Mouse (Mus musculus) heart, embryonic 12.5 days (tissue): ENCODE results near the gene Stard3. TPM values are rescaled to one million over a fixed set of nuclear protein-coding genes. Genes with fewer than 3 reads are reported as not detected.

Experiments used
- ATAC-seq: fragments of 200-750 bp; cut with Nextera tagmentation; 2 replicates; pipeline ENCODE4 v1.8.0; 2017; ENCODE audit warnings: moderate TSS enrichment, moderate library complexity; ENCODE audit not compliant: insufficient number of reproducible peaks, low FRiP score
- H3K27ac ChIP-seq: fragments of 300-500 bp; sonication (generic); 2 replicates; pipeline ENCODE4 v1.5.1; 2016; ENCODE audit warnings: mild to moderate bottlenecking, moderate library complexity; ENCODE audit not compliant: poor library complexity, severe bottlenecking
- H3K27me3 ChIP-seq: fragments of 300-500 bp; sonication (generic); replicated peaks from 2 replicates; pipeline ENCODE4 v1.6.1; 2016; ENCODE audit warnings: mild to moderate bottlenecking, moderate library complexity
- H3K36me3 ChIP-seq: fragments of 300-500 bp; sonication (generic); 2 replicates; pipeline ENCODE4 v1.6.1; 2016; ENCODE audit warnings: mild to moderate bottlenecking, moderate library complexity
- H3K4me1 ChIP-seq: fragments of 300-500 bp; sonication (generic); replicated peaks from 2 replicates; pipeline ENCODE4 v1.6.1; 2016; ENCODE audit warnings: mild to moderate bottlenecking
- H3K4me2 ChIP-seq: fragments of 300-500 bp; sonication (generic); 2 replicates; pipeline ENCODE4 v1.6.1; 2016; ENCODE audit warnings: mild to moderate bottlenecking, moderate library complexity
- H3K4me3 ChIP-seq: fragments of 300-500 bp; sonication (generic); 2 replicates; pipeline ENCODE4 v1.5.1; 2016; ENCODE audit warnings: mild to moderate bottlenecking
- H3K9ac ChIP-seq: fragments of 300-500 bp; sonication (generic); 2 replicates; pipeline ENCODE4 v1.6.1; 2016; ENCODE audit warnings: mild to moderate bottlenecking, moderate library complexity
- H3K9me3 ChIP-seq: fragments of 300-500 bp; sonication (generic); replicated peaks from 2 replicates; pipeline ENCODE4 v1.6.1; 2016; ENCODE audit warnings: mild to moderate bottlenecking, moderate library complexity
- WGBS: fragments of 180-500 bp; shearing (Covaris S2); methylation state at CpG from one replicate; pipeline ENCODE4 v1.1.7; 2016; 5-methylcytosine and 5-hydroxymethylcytosine counted together
- polyA plus RNA-seq: library from polyadenylated mRNA; unstranded; fragments of >200 nt; fragmentation: Nextera tagmentation; extraction: Ambion mirVana; gene quantifications from 2 replicates; pipeline ENCODE4 v1.2.1, GENCODE M21; 2016

Stard3 gene
- polyA plus RNA-seq, 1 experiment from 2014 or later = 45.2 TPM

- Histone ChIP-seq H3K4me3 (peak overlapping the region; percentile 58), H3K36me3 (no peaks in the 10 kb centered on the region), H3K9ac (peak overlapping the region; percentile 68), H3K9me3 (no peaks in the 10 kb centered on the region), H3K4me2 (peak overlapping the region; percentile 92), H3K27ac (no peak overlapping the region), H3K27me3 (peaks cover 85% of the 10 kb centered on the region), H3K4me1 (peaks cover 24% of the 10 kb centered on the region)
- WGBS = under 1% methylated on average over 19 of the region's 19 CpGs
- ATAC-seq = no peak
These were observed 19.1 kb upstream of the Stard3 start for GRCm38 (mm10) chr11:98339071-98339501.

GRCm38 (mm10) chr11:98339679-98340287, 18.4 kb upstream of the Stard3 start:
- H3K4me1 ChIP-seq = peaks cover 17% of the 10 kb centered on the region; the same call in 1 of the 2 replicates
- peak overlapping the region; percentile 58 for H3K4me3 ChIP-seq
- H3K27me3 ChIP-seq = peaks cover 82% of the 10 kb centered on the region
- no peak for ATAC-seq
- peak overlapping the region; percentile 92 for H3K4me2 ChIP-seq
- no peaks in the 10 kb centered on the region for H3K36me3 ChIP-seq
- WGBS = 12% methylated on average over 11 of the region's 11 CpGs
- H3K27ac ChIP-seq = no peak overlapping the region
- H3K9ac ChIP-seq = no peak overlapping the region
- no peaks in the 10 kb centered on the region for H3K9me3 ChIP-seq

GRCm38 (mm10) chr11:98340597-98340996, 17.6 kb upstream of the Stard3 start:
- Histone ChIP-seq H3K4me3 (no peak overlapping the region), H3K36me3 (no peaks in the 10 kb centered on the region), H3K27ac (no peak overlapping the region), H3K9ac (no peak overlapping the region), H3K4me2 (no peak overlapping the region), H3K9me3 (no peaks in the 10 kb centered on the region), H3K27me3 (peaks cover 73% of the 10 kb centered on the region), H3K4me1 (peaks cover 14% of the 10 kb centered on the region; the same call in 1 of the 2 replicates)
- 11% methylated on average over 4 of the region's 4 CpGs for WGBS
- no peak for ATAC-seq

GRCm38 (mm10) chr11:98341174-98341573, 17.0 kb upstream of the Stard3 start:
- Histone ChIP-seq H3K36me3 (no peaks in the 10 kb centered on the region), H3K27me3 (peaks cover 70% of the 10 kb centered on the region), H3K4me1 (peaks cover 17% of the 10 kb centered on the region; the same call in 1 of the 2 replicates), H3K4me3 (no peak overlapping the region), H3K27ac (no peak overlapping the region), H3K4me2 (no peak overlapping the region), H3K9ac (no peak overlapping the region), H3K9me3 (no peaks in the 10 kb centered on the region)
- WGBS = 59% methylated on average over 4 of the region's 4 CpGs
- ATAC-seq = no peak

GRCm38 (mm10) chr11:98342000-98342945, 15.9 kb upstream of the Stard3 start:
- peak overlapping the region; percentile 65 for H3K9ac ChIP-seq
- H3K4me3 ChIP-seq = peak overlapping the region; percentile 42
- H3K9me3 ChIP-seq = no peaks in the 10 kb centered on the region
- WGBS = 2% methylated on average over 29 of the region's 29 CpGs
- peaks cover 26% of the 10 kb centered on the region for H3K4me1 ChIP-seq
- peak; percentile 57 for ATAC-seq
- H3K27ac ChIP-seq = no peak overlapping the region
- peak overlapping the region; percentile 84 for H3K4me2 ChIP-seq
- H3K27me3 ChIP-seq = peaks cover 69% of the 10 kb centered on the region
- no peaks in the 10 kb centered on the region for H3K36me3 ChIP-seq

GRCm38 (mm10) chr11:98345253-98345652, 12.9 kb upstream of the Stard3 start:
- Histone ChIP-seq H3K27me3 (peaks cover 69% of the 10 kb centered on the region), H3K4me1 (peaks cover 34% of the 10 kb centered on the region), H3K9me3 (no peaks in the 10 kb centered on the region), H3K4me2 (peak overlapping the region; percentile 66), H3K9ac (no peak overlapping the region), H3K4me3 (peak overlapping the region; percentile 30), H3K36me3 (no peaks in the 10 kb centered on the region), H3K27ac (no peak overlapping the region)
- whole genome bisulfite sequencing = 2% methylated on average over 14 of the region's 14 CpGs
- no peak for ATAC-seq

GRCm38 (mm10) chr11:98346168-98346567, 12.0 kb upstream of the Stard3 start:
- no peak for ATAC-seq
- Histone ChIP-seq H3K4me1 (peaks cover 38% of the 10 kb centered on the region), H3K9ac (no peak overlapping the region), H3K36me3 (no peaks in the 10 kb centered on the region), H3K27ac (no peak overlapping the region), H3K9me3 (no peaks in the 10 kb centered on the region), H3K27me3 (peaks cover 71% of the 10 kb centered on the region), H3K4me2 (peak overlapping the region; percentile 66; the same call in 1 of the 2 replicates), H3K4me3 (0 out of 2 replicates have a peak overlapping the region, but pooled peaks have one; percentile 4)
- 15% methylated on average over 9 of the region's 9 CpGs for WGBS

- H3K27ac ChIP-seq = no peak overlapping the region
- H3K4me2 ChIP-seq = peak overlapping the region; percentile 90
- peaks cover 72% of the 10 kb centered on the region for H3K27me3 ChIP-seq
- ATAC-seq = no peak
- peak overlapping the region; percentile 61 for H3K4me3 ChIP-seq
- peaks cover 33% of the 10 kb centered on the region for H3K4me1 ChIP-seq
- no peaks in the 10 kb centered on the region for H3K36me3 ChIP-seq
- no peaks in the 10 kb centered on the region for H3K9me3 ChIP-seq
- no peak overlapping the region for H3K9ac ChIP-seq
- 7% methylated on average over 12 of the region's 12 CpGs for WGBS
These were observed 10.6 kb upstream of the Stard3 start for GRCm38 (mm10) chr11:98347385-98348082.

GRCm38 (mm10) chr11:98348083-98348961, 9.8 kb upstream of the Stard3 start, which contains the start of gene Ppp1r1b:
Gene Ppp1r1b (plus strand): TSS chr11:98348404.
- Histone ChIP-seq H3K27me3 (peaks cover 80% of the 10 kb centered on the region), H3K4me3 (peak within 1 kb of the TSS; percentile 61), H3K9ac (peak within 1 kb of the TSS; percentile 72), H3K36me3 (no peaks in the 10 kb centered on the region), H3K4me1 (peaks cover 33% of the 10 kb centered on the region), H3K27ac (no peak within 1 kb of the TSS), H3K9me3 (no peaks in the 10 kb centered on the region), H3K4me2 (peak within 1 kb of the TSS; percentile 90)
- ATAC-seq = peak; percentile 53; the same call in 1 of the 2 replicates
- WGBS = under 1% methylated on average over 55 of the region's 55 CpGs

- H3K27me3 ChIP-seq = peaks cover 84% of the 10 kb centered on the region
- peak overlapping the region; percentile 61 for H3K4me3 ChIP-seq
- peaks cover 33% of the 10 kb centered on the region for H3K4me1 ChIP-seq
- ATAC-seq = no peak
- peak overlapping the region; percentile 90 for H3K4me2 ChIP-seq
- H3K9ac ChIP-seq = peak overlapping the region; percentile 72
- H3K27ac ChIP-seq = no peak overlapping the region
- 11% methylated on average over 9 of the region's 9 CpGs for WGBS
- H3K9me3 ChIP-seq = no peaks in the 10 kb centered on the region
- no peaks in the 10 kb centered on the region for H3K36me3 ChIP-seq
These were observed 8.9 kb upstream of the Stard3 start for GRCm38 (mm10) chr11:98349308-98349707.
